Mouse (Mus musculus): ENCODE data around the gene Rpa2. TPM values are rescaled to one million over a fixed set of nuclear protein-coding genes. Genes with fewer than 3 reads are reported as not detected.
A peak's percentile ranks its signal among the peaks of the same experiment; 100 is the strongest.

The Rpa2 gene
- polyA plus RNA-seq, 2 experiments: 55.6 to 95.7 TPM

DNA sequence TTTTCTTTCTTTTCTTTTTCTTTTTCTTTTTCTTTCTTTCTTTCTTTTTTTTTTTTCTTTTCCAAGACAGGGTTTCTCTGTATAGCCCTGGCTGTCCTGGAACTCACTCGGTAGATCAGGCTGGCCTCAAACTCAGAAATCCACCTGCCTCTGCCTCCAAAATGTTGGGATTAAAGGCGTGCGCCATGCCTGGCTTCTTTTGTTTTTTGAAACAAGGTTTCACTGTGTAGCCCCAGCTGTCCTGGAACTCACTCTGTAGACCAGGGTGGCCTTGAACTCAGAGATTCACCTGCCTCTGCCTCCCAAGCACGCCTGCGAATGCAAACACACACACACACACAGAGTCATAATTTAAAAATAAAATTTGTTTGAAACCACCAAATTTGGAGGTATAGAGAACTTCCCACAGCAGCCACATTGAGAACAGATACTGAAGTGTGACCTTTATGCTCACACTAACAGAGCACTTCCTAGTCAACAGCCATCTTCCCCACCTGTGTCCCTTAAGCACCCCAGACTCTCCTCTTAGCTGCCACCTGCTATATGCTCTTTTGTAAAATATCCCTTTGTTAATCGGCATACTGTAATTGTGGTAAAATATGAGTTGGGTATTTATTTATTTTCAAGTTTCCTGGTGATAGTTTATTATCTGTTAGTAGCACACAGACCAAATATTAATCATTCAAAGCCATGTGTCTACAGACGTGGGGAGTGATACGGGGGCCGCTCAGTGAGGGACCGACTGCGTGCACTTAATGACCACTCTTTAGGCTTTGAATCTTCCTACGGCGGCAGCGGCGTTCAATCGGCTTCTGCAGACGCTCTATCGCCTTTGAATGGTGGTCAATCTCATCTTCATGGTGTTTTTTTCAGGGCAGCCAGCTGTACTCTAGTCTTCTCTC, 33.3 kb downstream of the Rpa2 start:
- no peak overlapping the region for H3K9ac ChIP-seq (replicated peaks)
- TF ChIP-seq CTCF (IDR thresholded peaks at IDR 0.05; ENCODE audit: low read depth) (no peak), EP300 (IDR thresholded peaks at IDR 0.05; ENCODE audit: low read depth) (peak; percentile 49)
- DNase-seq (ENCODE audit: low read depth in 3 of 3, low spot score in 3 of 3) (no peak), ATAC-seq (ENCODE audit: insufficient read depth) (peak; percentile 69; the same call in 1 of the 2 replicates)
- H3K4me3 ChIP-seq (ENCODE audit: insufficient read depth in 1 of 2, low read depth in 2 of 2, low read length in 2 of 2): peak overlapping the region in 1 of 2 experiments; percentile 33; a peak in 3 of 4 replicates
- 53% methylated on average over 18 of the region's 18 CpGs for WGBS (ENCODE audit: insufficient replicate concordance)
- H3K27ac ChIP-seq: no peak overlapping the region
- peak overlapping the region; percentile 68 for H3K4me2 ChIP-seq (ENCODE audit: low read depth)
- peaks cover 0 to 17% of the 10 kb centered on the region in 2 experiments for H3K4me1 ChIP-seq (replicated peaks; ENCODE audit: control insufficient read depth in 2 of 2, insufficient read depth in 2 of 2, low read length in 1 of 2)
- no peaks in the 10 kb centered on the region for H3K36me3 ChIP-seq (replicated peaks; ENCODE audit: control insufficient read depth, insufficient read depth, low read depth)
- no peaks in the 10 kb centered on the region for H3K9me3 ChIP-seq (ENCODE audit: control insufficient read depth, low read length)
- no peaks in the 10 kb centered on the region for H3K27me3 ChIP-seq (ENCODE audit: control insufficient read depth, insufficient read depth, low read length)

DNA sequence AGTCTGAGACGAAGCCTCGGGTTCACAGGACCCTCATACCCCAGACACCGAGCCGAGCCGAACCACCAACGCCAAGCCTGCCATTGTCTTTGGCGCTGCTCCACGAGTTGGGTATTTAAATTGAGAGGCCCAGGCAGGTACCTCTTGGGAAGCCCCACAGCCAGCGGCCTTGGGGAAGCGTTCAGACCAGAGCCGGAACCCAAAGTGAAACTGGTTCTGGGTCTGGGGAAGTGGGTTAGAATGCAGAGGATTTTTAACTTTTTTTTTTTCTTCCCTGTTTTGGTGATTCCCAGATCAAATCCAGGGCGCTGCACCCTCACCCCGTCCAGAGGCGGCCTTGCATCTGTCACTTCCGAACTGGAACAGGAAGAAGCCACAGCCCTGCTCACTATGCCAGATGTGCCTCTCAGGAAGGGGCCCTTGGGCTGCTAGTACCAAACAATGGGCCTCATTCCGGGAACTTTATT, 34.1 kb downstream of the Rpa2 start:
- Histone ChIP-seq H3K9ac (replicated peaks) (peak overlapping the region; percentile 56), H3K27me3 (ENCODE audit: control insufficient read depth, insufficient read depth, low read length) (no peaks in the 10 kb centered on the region), H3K9me3 (ENCODE audit: control insufficient read depth, low read length) (no peaks in the 10 kb centered on the region), H3K4me3 (ENCODE audit: insufficient read depth in 1 of 2, low read depth in 2 of 2, low read length in 2 of 2) (peak overlapping the region; percentile 33; a peak in 3 of 4 replicates), H3K36me3 (replicated peaks; ENCODE audit: control insufficient read depth, insufficient read depth, low read depth) (no peaks in the 10 kb centered on the region), H3K4me1 (replicated peaks; ENCODE audit: control insufficient read depth in 2 of 2, insufficient read depth in 2 of 2, low read length in 1 of 2) (peaks cover 0 to 14% of the 10 kb centered on the region in 2 experiments; a peak in 2 of 4 replicates), H3K27ac (no peak overlapping the region), H3K4me2 (ENCODE audit: low read depth) (peak overlapping the region; percentile 68)
- 24% methylated on average over 16 of the region's 16 CpGs for WGBS (ENCODE audit: insufficient replicate concordance)
- TF ChIP-seq CTCF (IDR thresholded peaks at IDR 0.05; ENCODE audit: low read depth): no peak
- TF ChIP-seq EP300 (IDR thresholded peaks at IDR 0.05; ENCODE audit: low read depth): no peak
- DNase-seq (ENCODE audit: low read depth in 3 of 3, low spot score in 3 of 3): no peak
- no peak; the same call in 1 of the 2 replicates for ATAC-seq (ENCODE audit: insufficient read depth)

- Histone ChIP-seq H3K27ac (no peak overlapping the region), H3K4me2 (ENCODE audit: low read depth) (no peak overlapping the region), H3K27me3 (ENCODE audit: control insufficient read depth, insufficient read depth, low read length) (no peaks in the 10 kb centered on the region), H3K4me3 (ENCODE audit: insufficient read depth in 1 of 2, low read depth in 2 of 2, low read length in 2 of 2) (no peak overlapping the region), H3K9ac (replicated peaks) (no peak overlapping the region), H3K4me1 (replicated peaks; ENCODE audit: control insufficient read depth in 2 of 2, insufficient read depth in 2 of 2, low read length in 1 of 2) (peaks cover 0 to 17% of the 10 kb centered on the region in 2 experiments; a peak in 3 of 4 replicates), H3K9me3 (ENCODE audit: control insufficient read depth, low read length) (no peaks in the 10 kb centered on the region), H3K36me3 (replicated peaks; ENCODE audit: control insufficient read depth, insufficient read depth, low read depth) (no peaks in the 10 kb centered on the region)
- WGBS (ENCODE audit: insufficient replicate concordance): 63% methylated on average over 5 of the region's 5 CpGs
- ATAC-seq (ENCODE audit: insufficient read depth) (no peak), DNase-seq (ENCODE audit: low read depth in 3 of 3, low spot score in 3 of 3) (no peak)
- no peak for TF ChIP-seq CTCF (IDR thresholded peaks at IDR 0.05; ENCODE audit: low read depth)
- TF ChIP-seq EP300 (IDR thresholded peaks at IDR 0.05; ENCODE audit: low read depth): no peak
These were observed 35.1 kb downstream of the Rpa2 start for GRCm38 (mm10) chr4:132803212-132803611.

- Histone ChIP-seq H3K27me3 (ENCODE audit: control insufficient read depth, insufficient read depth, low read length) (no peaks in the 10 kb centered on the region), H3K9me3 (ENCODE audit: control insufficient read depth, low read length) (no peaks in the 10 kb centered on the region), H3K9ac (replicated peaks) (no peak overlapping the region), H3K4me2 (ENCODE audit: low read depth) (no peak overlapping the region), H3K4me3 (ENCODE audit: insufficient read depth in 1 of 2, low read depth in 2 of 2, low read length in 2 of 2) (no peak overlapping the region), H3K4me1 (replicated peaks; ENCODE audit: control insufficient read depth in 2 of 2, insufficient read depth in 2 of 2, low read length in 1 of 2) (peaks cover 0 to 19% of the 10 kb centered on the region in 2 experiments; a peak in 3 of 4 replicates), H3K27ac (no peak overlapping the region), H3K36me3 (replicated peaks; ENCODE audit: control insufficient read depth, insufficient read depth, low read depth) (no peaks in the 10 kb centered on the region)
- ATAC-seq (ENCODE audit: insufficient read depth) (no peak), DNase-seq (ENCODE audit: low read depth in 3 of 3, low spot score in 3 of 3) (no peak)
- no peak for TF ChIP-seq EP300 (IDR thresholded peaks at IDR 0.05; ENCODE audit: low read depth)
- TF ChIP-seq CTCF (IDR thresholded peaks at IDR 0.05; ENCODE audit: low read depth): no peak
- 87% methylated on average over 7 of the region's 7 CpGs for WGBS (ENCODE audit: insufficient replicate concordance)
These were observed 35.7 kb downstream of the Rpa2 start for GRCm38 (mm10) chr4:132803876-132804275.

DNA sequence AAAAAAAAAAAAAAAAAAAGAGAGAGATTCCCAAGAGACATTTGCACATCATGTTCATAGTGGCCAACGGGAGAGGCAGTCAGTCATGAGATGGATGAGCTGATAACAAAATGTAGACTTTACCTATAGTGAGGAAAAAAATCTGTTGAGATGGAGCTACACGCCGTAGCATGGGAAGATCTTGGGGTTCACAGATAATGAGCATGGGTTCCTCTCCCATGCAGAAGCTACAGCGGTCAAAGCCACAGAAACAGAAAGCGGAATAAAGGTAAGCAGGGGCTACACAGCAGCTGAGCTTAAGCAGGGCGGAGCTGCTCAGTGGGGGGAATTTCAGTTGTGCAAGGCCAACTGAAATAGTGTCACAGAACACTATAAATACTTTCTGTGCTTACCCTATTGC, 36.2 kb downstream of the Rpa2 start:
- Histone ChIP-seq H3K36me3 (replicated peaks; ENCODE audit: control insufficient read depth, insufficient read depth, low read depth) (no peaks in the 10 kb centered on the region), H3K27ac (no peak overlapping the region), H3K4me3 (ENCODE audit: insufficient read depth in 1 of 2, low read depth in 2 of 2, low read length in 2 of 2) (no peak overlapping the region), H3K9me3 (ENCODE audit: control insufficient read depth, low read length) (no peaks in the 10 kb centered on the region), H3K27me3 (ENCODE audit: control insufficient read depth, insufficient read depth, low read length) (no peaks in the 10 kb centered on the region), H3K4me2 (ENCODE audit: low read depth) (no peak overlapping the region), H3K9ac (replicated peaks) (no peak overlapping the region), H3K4me1 (replicated peaks; ENCODE audit: control insufficient read depth in 2 of 2, insufficient read depth in 2 of 2, low read length in 1 of 2) (peaks cover 0 to 19% of the 10 kb centered on the region in 2 experiments; a peak in 3 of 4 replicates)
- TF ChIP-seq EP300 (IDR thresholded peaks at IDR 0.05; ENCODE audit: low read depth) (no peak), CTCF (IDR thresholded peaks at IDR 0.05; ENCODE audit: low read depth) (no peak)
- WGBS (ENCODE audit: insufficient replicate concordance): 35% methylated on average over 6 of the region's 6 CpGs
- no peak for DNase-seq (ENCODE audit: low read depth in 3 of 3, low spot score in 3 of 3)
- no peak for ATAC-seq (ENCODE audit: insufficient read depth)
